Mouse (Mus musculus): ENCODE results near the gene Vmn1r203.
"Not testable (repeated sequence)": the region's sequence is repeated elsewhere in the genome, so short reads cannot be mapped to it uniquely, and the experiment has no call there.

The Vmn1r203 gene

DNA sequence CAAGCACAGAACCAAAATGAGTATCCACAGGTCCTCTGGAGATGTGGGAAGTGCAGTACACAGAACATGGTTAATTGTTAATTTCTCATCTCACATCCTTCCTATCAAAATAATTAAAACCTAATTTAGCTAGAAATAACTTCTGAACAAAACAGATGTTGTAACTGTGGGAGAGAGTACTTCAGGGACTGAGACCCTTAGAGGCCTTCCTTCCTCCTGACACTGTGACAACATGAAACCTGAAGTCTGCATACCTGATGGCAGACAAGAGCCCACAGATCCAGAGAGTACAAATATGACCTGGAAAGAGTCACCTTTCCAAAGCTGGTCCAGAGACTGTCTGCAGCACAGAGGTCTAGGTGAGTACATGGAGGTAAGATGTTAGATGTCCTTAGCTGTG lies at the start of gene Vmn1r203:
Gene Vmn1r203 (plus strand): TSS at position 301 of the 400 bp plus-strand sequence.
- DNase-seq (ENCODE audit: low read depth, low spot score): no peak

DNA sequence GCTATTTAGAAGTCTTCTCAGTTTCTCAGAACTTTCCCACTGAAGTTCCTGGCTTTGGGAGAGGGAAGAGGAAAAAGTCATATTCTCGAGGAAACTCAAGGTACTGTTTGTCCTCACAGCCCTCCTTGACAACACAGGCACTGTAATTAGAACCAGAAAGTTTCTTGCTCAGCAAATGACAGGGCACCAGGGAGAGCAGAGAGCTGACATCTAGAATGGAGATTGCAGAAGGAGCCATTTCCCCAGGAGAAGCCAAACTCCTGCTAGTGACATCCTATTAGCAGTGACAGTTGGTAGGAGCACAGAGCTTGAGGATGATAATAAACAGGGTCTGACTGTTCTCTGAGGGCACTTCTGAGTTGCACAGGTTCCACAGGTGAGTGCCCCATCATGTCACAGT lies 46.3 kb upstream of the Vmn1r203 start, which contains the start of gene Vmn1r201:
Gene Vmn1r201 (plus strand): TSS at position 301 of the 400 bp plus-strand sequence.
- DNase-seq (ENCODE audit: low read depth, low spot score): no peak

DNA sequence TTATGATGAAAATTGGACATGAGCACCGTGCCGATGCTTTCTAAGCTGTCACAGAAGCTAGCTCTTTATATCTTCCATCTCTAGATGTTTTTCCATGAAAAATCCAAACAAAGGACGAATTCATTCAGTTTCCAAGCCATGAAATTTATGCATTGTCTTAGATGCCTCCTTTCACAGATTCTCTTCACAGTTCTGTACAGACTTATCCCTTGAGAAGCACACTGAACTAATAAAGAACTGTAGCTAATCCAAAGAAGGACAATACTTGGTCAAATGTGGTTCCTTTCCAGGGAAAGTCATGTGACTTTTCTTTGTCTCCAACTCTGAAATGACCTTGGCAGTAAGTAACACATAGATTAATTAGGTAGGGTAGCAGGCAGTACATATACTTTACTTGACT lies 15.5 kb upstream of the Vmn1r203 start:
- no peak for DNase-seq (ENCODE audit: low read depth, low spot score)

DNA sequence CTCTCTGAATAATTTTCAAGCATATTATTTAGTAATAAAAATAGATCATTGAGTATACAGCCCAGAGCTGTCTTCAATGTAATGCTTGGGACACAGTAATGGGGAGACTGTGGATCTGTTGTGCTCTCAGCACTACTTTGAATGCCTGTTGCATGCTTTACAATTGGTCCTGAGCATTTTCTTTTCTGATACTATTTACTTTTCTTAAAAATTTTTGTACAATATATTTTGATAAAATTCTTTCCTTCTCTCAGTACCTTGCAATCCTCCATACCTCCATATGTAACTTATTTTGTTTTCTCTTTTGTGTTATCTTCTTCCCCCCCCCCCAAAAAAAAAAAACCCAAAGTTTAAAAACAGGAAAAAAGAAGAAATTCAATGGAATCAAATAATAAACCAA lies 12.6 kb upstream of the Vmn1r203 start, which contains the start of gene Vmn1r202:
Gene Vmn1r202 (minus strand): TSS at position 101 of the 400 bp plus-strand sequence.
- no peak for DNase-seq (ENCODE audit: low read depth, low spot score)

DNA sequence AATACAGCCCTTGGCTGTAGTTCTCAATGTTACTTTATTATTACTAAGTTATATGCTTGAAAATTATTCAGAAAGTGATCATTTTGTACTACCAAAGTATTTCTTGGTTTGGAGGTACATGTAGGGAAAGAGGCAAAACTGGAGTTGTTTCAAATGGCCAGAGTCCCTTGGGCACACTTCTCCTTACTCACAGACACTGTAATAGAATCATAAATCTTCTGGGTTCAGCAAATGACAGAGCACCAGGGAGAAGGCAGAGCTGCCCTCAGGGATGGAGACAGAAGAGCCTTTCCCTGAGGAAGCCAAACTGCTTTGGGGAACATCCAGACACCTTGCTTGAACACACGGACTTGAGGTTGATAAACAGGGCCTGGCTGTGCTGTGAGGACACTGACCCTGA lies 35.0 kb downstream of the Vmn1r203 start, which contains the start of gene Vmn1r204:
Gene Vmn1r204 (plus strand): TSS at position 301 of the 400 bp plus-strand sequence.
- not testable (repeated sequence) for DNase-seq (ENCODE audit: low read depth, low spot score)

DNA sequence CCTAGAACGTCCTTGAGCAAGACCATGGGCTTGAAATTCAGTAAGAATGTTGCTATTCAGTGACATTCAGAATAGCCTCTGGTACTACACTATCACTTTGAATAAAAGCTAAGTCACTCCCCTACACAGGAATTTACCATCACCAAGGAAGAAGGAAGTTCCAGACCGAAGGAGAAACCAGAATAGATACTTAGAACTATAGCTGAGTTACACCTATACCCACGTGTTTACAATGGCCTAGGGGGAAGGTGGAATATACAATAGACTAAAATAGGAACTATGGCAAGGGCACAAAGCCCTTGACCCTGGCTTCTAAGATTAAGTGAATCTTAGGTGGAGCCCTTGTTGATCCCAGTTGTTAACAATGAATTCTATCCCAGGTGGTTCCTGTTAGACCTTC lies 57.0 kb downstream of the Vmn1r203 start:
- DNase-seq (ENCODE audit: low read depth, low spot score): not testable (repeated sequence)

Measured in retina, postnatal 7 days (tissue).